Mouse (Mus musculus): ENCODE measurements around the gene Ripor1.

The Ripor1 gene

DNA sequence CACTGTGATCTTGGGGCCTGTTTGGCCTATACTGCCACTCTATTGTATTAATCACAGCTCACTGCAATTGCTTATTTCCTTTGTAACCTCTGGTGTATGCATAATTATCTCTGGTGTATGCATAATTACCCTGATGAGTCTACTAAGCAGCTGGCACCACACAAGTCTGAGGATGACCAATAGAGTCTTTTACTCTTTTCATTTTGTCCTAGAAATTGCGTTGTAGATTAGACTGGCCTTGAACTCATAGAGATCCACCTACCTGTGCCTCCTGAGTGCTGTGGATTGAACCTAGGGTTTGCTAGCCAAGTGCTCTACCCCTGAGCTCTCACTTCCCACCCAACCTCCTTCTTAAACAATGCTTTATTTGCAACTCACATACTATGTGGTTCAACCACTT, 21.0 kb downstream of the Ripor1 start:
- no peak for DNase-seq (ENCODE audit: low read depth, low spot score)

DNA sequence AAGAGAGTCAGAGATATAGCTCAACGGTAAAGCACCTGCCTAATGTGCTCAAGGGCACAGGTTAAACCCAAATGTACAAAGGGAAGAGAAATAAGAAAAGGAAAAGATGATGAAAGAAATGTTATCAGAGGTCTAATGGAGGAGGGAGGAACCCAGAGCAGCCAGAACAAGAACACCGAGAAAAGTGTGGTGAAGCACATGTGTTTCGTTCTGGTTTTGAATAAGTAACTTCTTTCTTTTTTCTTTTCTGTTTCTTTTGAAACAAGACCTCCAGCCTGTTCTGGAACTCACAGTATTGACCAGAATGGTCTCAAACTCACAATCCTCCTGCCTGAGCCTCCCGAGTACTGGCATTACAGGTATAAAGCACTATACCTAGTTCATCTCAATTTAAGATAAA, 24.3 kb downstream of the Ripor1 start:
- DNase-seq (ENCODE audit: low read depth, low spot score) = no peak

DNA sequence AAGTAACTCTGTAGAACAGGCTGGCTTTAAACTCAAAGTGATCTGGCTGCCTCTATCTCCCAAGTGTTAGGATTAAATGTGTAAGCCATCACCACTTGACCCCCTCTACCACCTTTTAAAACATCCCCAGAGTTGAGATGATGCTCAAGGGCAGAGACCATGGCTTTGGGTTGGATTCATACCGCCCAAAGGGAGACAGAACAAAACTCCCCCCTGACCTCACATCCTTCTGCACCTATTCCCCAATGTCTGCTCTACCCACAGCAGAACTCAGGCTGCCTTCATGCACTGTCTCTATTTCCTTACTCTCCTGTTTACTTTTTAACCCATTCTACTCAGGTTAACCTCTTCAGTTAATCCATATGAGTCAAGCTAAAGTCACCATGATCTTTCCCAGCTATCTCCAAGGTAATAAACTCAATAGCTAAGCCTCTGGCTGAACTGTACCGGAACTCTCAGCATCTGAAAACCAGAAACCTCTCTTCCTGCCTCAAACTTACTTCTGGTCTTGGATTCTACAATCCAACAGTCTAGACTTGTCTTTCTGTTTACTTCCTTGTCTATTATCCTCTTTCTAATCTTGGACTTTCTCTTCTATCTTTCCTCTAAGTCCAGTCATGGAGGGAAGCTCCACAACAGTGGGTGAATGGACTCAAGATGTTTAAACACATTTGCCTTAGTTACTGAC, 29.9 kb downstream of the Ripor1 start:
- DNase-seq (ENCODE audit: low read depth, low spot score) = no peak

DNA sequence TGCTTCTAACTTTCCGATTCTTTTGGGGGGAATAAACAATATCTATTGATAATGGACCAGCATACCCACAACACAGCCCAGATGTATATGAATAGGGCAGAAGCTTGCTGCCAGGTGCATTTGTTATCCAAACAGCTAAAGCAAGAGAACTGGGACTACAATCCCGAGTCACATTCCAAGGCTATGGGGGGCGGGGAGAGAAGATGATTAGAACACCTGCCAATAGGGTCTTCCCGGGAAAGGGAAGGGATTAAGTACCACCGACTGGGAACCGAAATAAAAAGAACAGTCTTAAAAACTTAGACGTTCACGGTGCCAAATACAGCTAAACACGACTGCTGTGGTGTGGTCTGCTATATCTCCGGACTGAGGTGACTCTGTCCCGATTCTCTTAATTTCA, 30.4 kb downstream of the Ripor1 start:
- DNase-seq (ENCODE audit: low read depth, low spot score) = no peak

DNA sequence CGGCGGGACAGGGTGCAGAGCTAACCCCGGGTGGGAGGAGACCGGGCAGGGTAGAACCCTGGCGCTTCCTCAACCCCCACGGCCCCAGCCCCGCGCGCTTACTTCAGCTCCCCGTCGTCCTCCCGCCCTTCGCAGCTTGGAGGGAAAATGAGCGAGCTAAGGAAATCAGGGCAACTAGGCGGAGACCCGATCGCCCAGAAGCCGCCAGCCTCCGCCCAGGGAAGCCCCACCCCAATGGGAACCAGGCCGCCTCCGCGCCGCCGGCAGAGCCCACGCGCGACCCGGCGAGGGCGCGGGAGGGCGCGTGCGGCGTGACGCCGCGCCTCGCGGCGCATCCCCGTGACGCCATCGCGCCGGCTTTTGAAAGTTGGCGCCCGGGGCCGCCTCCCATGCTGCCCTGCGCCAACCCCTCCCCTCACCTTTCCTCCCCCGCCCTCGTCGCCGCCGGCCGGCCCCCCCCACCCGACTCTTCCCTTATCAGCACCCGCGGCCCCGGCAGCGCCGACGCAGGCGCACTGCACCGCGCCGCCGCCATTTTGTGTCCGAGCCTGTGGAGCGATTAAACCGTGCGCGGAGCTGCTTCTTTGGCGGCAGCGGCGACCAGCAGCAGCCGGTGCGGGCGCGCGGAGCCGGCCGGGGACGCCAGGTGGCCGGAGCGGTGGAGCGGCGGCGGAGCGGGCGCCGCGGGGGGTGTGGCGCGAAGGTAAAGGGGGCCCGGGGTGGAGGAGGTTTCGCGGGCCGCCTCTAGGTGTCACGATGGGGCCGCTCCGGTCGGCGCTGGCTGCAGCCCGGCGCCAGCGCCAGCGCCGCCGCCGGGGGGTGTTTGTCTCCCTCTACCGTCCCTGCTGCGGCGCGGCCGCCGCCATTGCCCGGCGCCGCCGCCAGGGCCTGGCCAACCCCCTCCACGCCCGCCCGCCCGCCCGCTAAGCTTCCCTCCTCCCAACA, 31.2 kb downstream of the Ripor1 start, which contains the start of gene Ctcf:
Ctcf (plus strand) TSS at position 551 of the 945 bp plus-strand sequence.
- DNase-seq (ENCODE audit: low read depth, low spot score) = peak; percentile 91

DNA sequence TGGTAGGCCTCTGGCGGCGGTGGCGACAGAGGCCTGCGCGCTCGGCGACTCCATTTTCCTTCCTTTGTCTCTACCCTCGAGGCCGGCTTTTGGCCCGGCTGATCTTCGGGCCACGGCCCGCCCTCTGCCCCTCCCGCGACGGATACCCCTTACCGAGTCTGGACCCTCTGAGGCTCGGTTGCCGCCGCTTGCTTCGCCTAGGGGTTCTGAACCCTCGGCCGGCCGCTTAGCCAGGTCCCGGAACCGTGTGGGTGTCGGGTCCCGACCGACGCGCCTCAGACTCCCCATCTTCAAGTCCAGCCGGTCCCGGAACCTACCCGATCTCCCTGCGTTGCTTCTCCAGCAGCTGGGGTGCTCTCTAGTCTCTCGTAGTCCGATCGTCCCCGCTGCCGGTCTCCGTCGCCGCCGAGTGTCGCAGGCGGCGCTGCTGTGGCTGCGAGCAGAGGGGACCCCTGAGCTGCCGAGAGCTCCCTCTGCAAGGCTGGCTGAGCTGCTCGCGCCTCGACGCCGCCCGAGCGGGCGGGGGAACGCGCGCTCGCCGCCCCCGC, 32.0 kb downstream of the Ripor1 start, which contains the start of gene Agrp:
Agrp (minus strand) TSS at position 431 of the 548 bp plus-strand sequence.
- no peak for DNase-seq (ENCODE audit: low read depth, low spot score)

DNA sequence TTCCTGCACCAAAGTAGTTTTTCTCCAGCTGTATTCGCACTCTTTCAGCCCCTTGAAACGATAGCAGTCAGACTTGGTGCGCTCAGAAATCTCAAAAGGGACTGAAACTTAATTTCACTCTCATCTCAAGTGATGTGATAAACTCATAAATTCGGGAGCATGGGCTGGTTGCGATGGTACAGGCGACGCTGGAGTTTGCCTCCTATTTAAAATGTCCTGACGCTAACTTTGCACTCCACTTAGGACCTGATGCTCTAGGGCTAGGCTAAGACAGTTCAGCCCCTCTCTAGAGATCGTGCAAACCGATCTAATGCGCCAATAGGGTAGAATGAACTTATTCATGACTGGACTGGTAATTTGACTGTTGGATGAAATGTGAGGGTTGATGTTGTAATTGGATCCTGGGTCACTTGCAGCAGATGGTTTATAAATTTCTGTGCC, 32.6 kb downstream of the Ripor1 start:
- DNase-seq (ENCODE audit: low read depth, low spot score) = peak; percentile 64

DNA sequence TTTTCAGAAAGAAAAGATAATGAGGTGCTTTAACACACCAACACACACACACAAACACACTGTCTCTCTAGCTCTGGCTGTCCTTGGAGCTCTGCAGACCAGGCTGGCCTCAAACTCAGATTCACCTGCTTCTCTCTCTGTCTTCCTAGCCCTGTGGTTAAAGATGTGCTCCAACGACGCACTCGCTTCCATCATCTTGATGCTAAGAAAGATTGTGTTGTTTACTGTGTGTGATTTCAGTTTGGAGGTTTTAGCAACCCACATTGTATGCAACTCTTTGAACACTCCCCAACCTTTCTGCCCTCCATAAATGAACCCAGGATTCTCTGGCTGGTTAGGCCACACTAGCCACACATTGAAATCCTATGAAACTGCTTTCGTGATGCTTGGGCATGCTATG, 33.5 kb downstream of the Ripor1 start:
- DNase-seq (ENCODE audit: low read depth, low spot score) = no peak

DNA sequence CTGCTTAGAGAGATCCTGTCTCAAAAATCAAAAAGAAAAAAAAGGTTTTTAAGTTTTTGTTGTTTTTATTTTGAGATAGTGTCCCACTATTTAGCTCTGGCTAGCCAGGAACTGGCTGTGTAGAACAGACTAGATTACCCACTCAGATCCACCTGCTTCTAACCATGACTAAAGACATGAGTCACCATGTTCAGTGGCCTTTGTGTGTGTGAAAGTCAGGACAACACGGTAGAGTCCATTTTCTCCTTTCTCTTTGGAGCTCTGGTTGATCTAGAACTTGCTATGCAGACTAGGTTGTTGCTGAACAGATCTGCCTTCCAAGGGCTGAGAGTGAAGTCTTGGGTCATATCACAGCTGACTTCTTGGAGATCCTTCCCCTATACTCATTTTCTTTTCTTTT, 34.8 kb downstream of the Ripor1 start:
- no peak for DNase-seq (ENCODE audit: low read depth, low spot score)

DNA sequence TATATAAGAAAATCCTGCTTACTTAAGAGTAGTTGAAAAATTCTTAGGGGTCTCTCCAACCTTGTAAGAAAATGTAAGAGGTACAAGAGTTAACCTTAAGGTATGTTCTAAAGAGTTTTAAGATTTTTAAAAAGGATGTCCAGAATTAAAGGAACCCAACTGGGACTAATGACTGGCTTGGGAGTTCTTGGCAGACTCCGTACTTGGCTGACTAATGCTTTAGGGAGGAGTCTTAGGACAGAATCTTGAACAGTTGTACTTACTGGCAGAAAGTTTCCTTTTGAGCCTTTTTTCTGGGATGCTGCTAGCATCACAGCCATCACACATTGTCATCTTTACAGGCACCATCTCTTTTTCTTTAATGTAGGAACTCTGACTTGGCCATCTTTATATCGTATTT, 35.5 kb downstream of the Ripor1 start:
- no peak for DNase-seq (ENCODE audit: low read depth, low spot score)

DNA sequence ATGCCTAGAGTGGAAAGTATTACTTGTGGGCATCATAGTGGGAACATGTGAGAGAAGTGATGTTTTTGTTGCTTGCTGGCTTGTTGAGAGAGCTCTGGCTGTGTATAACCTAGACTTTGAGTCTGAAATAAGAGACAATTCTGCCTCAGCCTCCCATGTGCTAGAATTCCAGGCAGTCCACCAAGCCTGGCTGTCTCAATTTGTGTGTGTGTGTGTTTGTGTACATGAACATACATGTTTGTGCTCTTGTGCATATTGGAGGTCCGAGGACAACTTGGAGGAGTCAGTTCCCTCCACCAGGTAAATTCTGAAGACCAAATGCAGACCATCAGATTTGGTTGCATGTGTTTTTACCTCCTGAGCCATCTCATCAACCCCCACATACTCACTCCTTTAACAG, 40.1 kb downstream of the Ripor1 start:
- no peak for DNase-seq (ENCODE audit: low read depth, low spot score)

DNA sequence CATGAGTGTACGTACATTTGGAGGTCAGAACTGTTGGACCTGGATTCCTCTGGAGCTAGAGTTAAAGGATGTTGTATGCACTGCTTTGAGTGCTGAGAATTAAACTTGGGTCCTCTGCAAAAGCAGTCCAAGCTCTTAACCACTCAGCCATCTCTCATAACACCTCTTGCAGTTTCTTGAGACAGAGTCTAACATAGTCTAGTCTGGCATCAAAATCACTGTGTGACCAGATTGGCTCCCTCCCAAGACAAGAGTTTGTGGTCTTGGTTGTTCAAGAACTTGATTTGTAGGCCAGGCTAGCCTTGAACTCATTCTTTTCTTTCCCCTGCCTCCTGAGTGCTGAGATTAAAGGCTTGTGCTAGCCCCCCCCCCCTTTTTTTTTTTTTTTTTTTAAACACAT, 43.9 kb downstream of the Ripor1 start:
- no peak for DNase-seq (ENCODE audit: low read depth, low spot score)

DNA sequence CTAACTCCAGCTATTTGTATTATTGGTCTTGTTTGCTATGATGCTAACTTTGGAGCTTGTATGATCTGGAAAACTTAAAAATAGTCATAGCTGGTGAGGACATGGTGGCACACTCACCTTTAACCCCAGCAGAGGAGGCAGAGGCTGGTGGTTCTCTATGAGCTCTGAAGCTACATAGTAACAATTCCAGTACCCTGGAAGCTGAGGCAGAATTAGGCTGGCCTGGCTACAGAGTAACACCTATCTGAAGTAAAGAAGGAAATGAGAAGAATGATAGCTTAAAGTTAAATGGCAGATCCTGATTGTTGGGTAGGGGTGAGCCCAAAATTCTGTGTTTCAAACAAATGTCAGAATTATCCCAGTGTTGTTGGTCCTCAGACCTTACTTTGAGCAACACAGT, 52.6 kb downstream of the Ripor1 start:
- DNase-seq (ENCODE audit: low read depth, low spot score) = no peak

DNA sequence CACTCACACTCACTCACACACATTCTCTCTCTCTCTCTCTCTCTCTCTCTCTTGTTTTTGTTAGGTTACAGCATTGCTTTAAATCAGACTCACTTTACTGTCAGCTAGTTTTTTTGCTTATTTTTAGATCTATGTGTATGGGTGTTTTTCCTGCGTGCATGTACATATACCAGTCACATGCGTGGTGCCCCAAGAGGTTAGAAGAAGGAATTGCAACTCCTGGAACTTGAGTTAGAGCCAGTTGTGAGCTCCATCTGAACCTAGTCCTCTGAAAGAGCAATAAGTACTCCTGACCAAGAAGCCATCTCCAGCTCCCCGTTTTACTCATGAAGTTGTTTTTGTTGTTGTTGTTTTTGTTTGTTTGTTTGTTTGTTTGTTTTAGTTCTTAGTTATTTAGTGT, 56.1 kb downstream of the Ripor1 start:
- peak; percentile 23 for DNase-seq (ENCODE audit: low read depth, low spot score)
